Comparison of ENCODE assay signal across 18 mouse cellular contexts in the genomic region with DNA sequence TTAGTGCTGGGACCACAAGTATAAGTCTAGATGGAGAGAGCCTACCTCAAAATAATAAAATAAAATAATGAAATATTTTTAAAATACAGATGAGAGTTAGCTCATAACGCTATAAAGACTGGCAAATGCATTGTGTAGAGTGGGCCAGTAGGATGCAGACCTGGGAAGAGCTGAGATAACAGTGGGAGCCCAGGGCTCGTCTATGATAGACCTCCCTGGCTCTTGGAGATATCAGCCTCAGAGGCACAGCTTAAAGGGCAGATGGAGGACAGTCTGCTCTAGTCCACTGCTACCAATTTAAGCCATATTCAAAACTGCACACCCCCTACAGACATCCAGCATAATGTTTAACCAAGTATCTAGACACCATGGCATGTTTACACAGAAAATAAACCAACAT. TPM values are rescaled to one million over a fixed set of nuclear protein-coding genes. Genes with fewer than 3 reads are reported as not detected.
DNase-seq lines count a peak whose midpoint lies in the region; ATAC-seq and TF ChIP-seq lines count a peak whose summit lies in the region.
"Had no signal": no experiment of that assay in that cellular context is flagged by ENCODE, and none has a peak within 500 bp of the region (broad histone marks: within the 10 kb centered on the region; RNA-seq: fewer than 3 reads in every experiment).

No protein-coding gene starts in this region.

- TF ChIP-seq POLR2A in MEL (IDR thresholded peaks at IDR 0.05; ENCODE audit: control insufficient read depth in 1 of 2, insufficient read depth in 1 of 2, low read depth in 1 of 2, low read length in 2 of 2, poor library complexity in 1 of 2) = no peak

- H3K79me2 ChIP-seq in MEL (ENCODE audit: control insufficient read depth, insufficient read depth, low read length, poor library complexity) = no peaks in the 10 kb centered on the region

- DNase-seq in liver, embryonic 11.5 days (ENCODE audit: low spot score) = no peak
- DNase-seq in liver (no peak), MEL (ENCODE audit: low read depth, low spot score) (peak; percentile 48)
- DNase-seq in liver, embryonic 13.5 days = no peak
- DNase-seq in left cerebral cortex, adult 11 months (ENCODE audit: low spot score) = no peak
- DNase-seq: adrenal gland, adult 8-10 months; adrenal gland, postnatal 36 days; cerebellum, adult 2 months; cerebellum, postnatal 10 days; gastrocnemius, postnatal 36 days; heart, postnatal 10 days; heart, postnatal 4 days had no signal

- H3K27ac ChIP-seq in liver, embryonic 11.5 days (ENCODE audit: low read depth, low read length) = no peak overlapping the region
- H3K27ac ChIP-seq in MEL (ENCODE audit: control insufficient read depth, low read depth, low read length) = no peak overlapping the region
- H3K27ac ChIP-seq in liver, embryonic 13.5 days = no peak overlapping the region
- no peak overlapping the region for H3K27ac ChIP-seq in heart, embryonic 12.5 days (ENCODE audit: poor library complexity, severe bottlenecking)
- H3K27ac ChIP-seq: embryonic facial prominence, embryonic 10.5 days; hindbrain, embryonic 12.5 days had no signal

- peaks cover 13% of the 10 kb centered on the region for H3K4me1 ChIP-seq in liver, embryonic 11.5 days (replicated peaks; ENCODE audit: control insufficient read depth, insufficient read depth, low read length)
- H3K4me1 ChIP-seq in MEL (ENCODE audit: control insufficient read depth in 1 of 2, insufficient read depth in 2 of 2, low read length in 2 of 2) = peaks cover 6 to 22% of the 10 kb centered on the region in 2 experiments
- peaks cover 28% of the 10 kb centered on the region for H3K4me1 ChIP-seq in liver, embryonic 13.5 days (replicated peaks)
- H3K4me1 ChIP-seq in heart, embryonic 12.5 days (replicated peaks) = peaks cover 9% of the 10 kb centered on the region
- H3K4me1 ChIP-seq: hindbrain, embryonic 12.5 days had no signal

- TF ChIP-seq RAD21 in MEL (IDR thresholded peaks at IDR 0.05; ENCODE audit: low read depth, low read length) = no peak

- peak; percentile 33 to 68; a peak in 3 of 4 replicates for TF ChIP-seq EP300 in MEL (IDR thresholded peaks at IDR 0.05; ENCODE audit: low read depth in 1 of 2, low read length in 2 of 2)

- no peaks in the 10 kb centered on the region for H3K9me3 ChIP-seq in liver, embryonic 11.5 days (ENCODE audit: control insufficient read depth, low read length)
- H3K9me3 ChIP-seq in MEL (replicated peaks; ENCODE audit: insufficient read depth, low read length) = no peaks in the 10 kb centered on the region
- no peaks in the 10 kb centered on the region for H3K9me3 ChIP-seq in liver, embryonic 13.5 days (replicated peaks)
- H3K9me3 ChIP-seq in heart, embryonic 12.5 days (replicated peaks) = no peaks in the 10 kb centered on the region
- H3K9me3 ChIP-seq: embryonic facial prominence, embryonic 10.5 days; hindbrain, embryonic 12.5 days had no signal

- 40% methylated on average over 2 of the region's 2 CpGs for WGBS in liver, embryonic 11.5 days
- WGBS in liver, embryonic 13.5 days (ENCODE audit: insufficient replicate concordance) = 17% methylated on average over 2 of the region's 2 CpGs
- 40% methylated on average over 2 of the region's 2 CpGs for WGBS in heart, embryonic 12.5 days

- TF ChIP-seq CTCF in MEL (IDR thresholded peaks at IDR 0.05 in 2 of 3, conservative IDR thresholded peaks at IDR 0.05 in 1 of 3; ENCODE audit: control insufficient read depth in 1 of 3, insufficient read depth in 1 of 3, low read depth in 2 of 3, low read length in 3 of 3, poor library complexity in 1 of 3, severe bottlenecking in 1 of 3) = no peak

- no peak overlapping the region for H3K9ac ChIP-seq in liver, embryonic 11.5 days (ENCODE audit: low read depth, low read length)
- no peak overlapping the region for H3K9ac ChIP-seq in MEL (ENCODE audit: control insufficient read depth, low read depth, low read length, poor library complexity, severe bottlenecking)
- H3K9ac ChIP-seq in liver, embryonic 13.5 days = no peak overlapping the region
- no peak overlapping the region for H3K9ac ChIP-seq in heart, embryonic 12.5 days
- H3K9ac ChIP-seq: hindbrain, embryonic 12.5 days had no signal

- no peaks in the 10 kb centered on the region for H3K36me3 ChIP-seq in liver, embryonic 11.5 days (ENCODE audit: control insufficient read depth, insufficient read depth, low read length)
- peaks cover 0 to 16% of the 10 kb centered on the region in 2 experiments; a peak in 2 of 4 replicates for H3K36me3 ChIP-seq in MEL (ENCODE audit: control insufficient read depth in 1 of 2, insufficient read depth in 2 of 2, low read length in 2 of 2)
- no peaks in the 10 kb centered on the region for H3K36me3 ChIP-seq in liver, embryonic 13.5 days
- no peaks in the 10 kb centered on the region for H3K36me3 ChIP-seq in heart, embryonic 12.5 days
- H3K36me3 ChIP-seq: embryonic facial prominence, embryonic 10.5 days; hindbrain, embryonic 12.5 days had no signal

- peak; percentile 72 for ATAC-seq in liver, embryonic 11.5 days (replicated peaks; ENCODE audit: low FRiP score)
- ATAC-seq in liver, embryonic 13.5 days (ENCODE audit: low read depth) = peak; percentile 84
- peak; percentile 47 for ATAC-seq in megakaryocyte progenitor cell, adult 5-6 weeks (replicated peaks; ENCODE audit: poor library complexity)
- ATAC-seq in heart, embryonic 12.5 days (ENCODE audit: insufficient number of reproducible peaks, low FRiP score) = no peak
- ATAC-seq: forebrain, embryonic 14.5 days had no signal

- no peak overlapping the region for H3K4me2 ChIP-seq in liver, embryonic 11.5 days
- no peak overlapping the region for H3K4me2 ChIP-seq in liver, embryonic 13.5 days
- H3K4me2 ChIP-seq in heart, embryonic 12.5 days = no peak overlapping the region
- H3K4me2 ChIP-seq: hindbrain, embryonic 12.5 days had no signal

- no peak overlapping the region for H3K4me3 ChIP-seq in liver, embryonic 11.5 days (ENCODE audit: low read depth, low read length)
- no peak overlapping the region for H3K4me3 ChIP-seq in MEL (ENCODE audit: control insufficient read depth in 1 of 2, insufficient read depth in 1 of 2, low read depth in 2 of 2, low read length in 2 of 2)
- no peak overlapping the region for H3K4me3 ChIP-seq in liver, embryonic 13.5 days (replicated peaks)
- H3K4me3 ChIP-seq in heart, embryonic 12.5 days = no peak overlapping the region
- H3K4me3 ChIP-seq: embryonic facial prominence, embryonic 10.5 days; hindbrain, embryonic 12.5 days had no signal

- H3K27me3 ChIP-seq in liver, embryonic 11.5 days (replicated peaks; ENCODE audit: control insufficient read depth, insufficient read depth, low read length) = no peaks in the 10 kb centered on the region
- H3K27me3 ChIP-seq in MEL (ENCODE audit: control insufficient read depth in 1 of 2, insufficient read depth in 2 of 2, low read length in 2 of 2) = no peaks in the 10 kb centered on the region
- H3K27me3 ChIP-seq in liver, embryonic 13.5 days = no peaks in the 10 kb centered on the region
- no peaks in the 10 kb centered on the region for H3K27me3 ChIP-seq in heart, embryonic 12.5 days (replicated peaks)
- H3K27me3 ChIP-seq: CH12.LX; hindbrain, embryonic 12.5 days had no signal

TF ChIP-seq in MEL, 35 proteins besides CTCF, POLR2A, EP300 and RAD21:
- TF ChIP-seq NELFE (IDR thresholded peaks at IDR 0.05; ENCODE audit: low read depth, low read length) (no peak), BHLHE40 (IDR thresholded peaks at IDR 0.05; ENCODE audit: borderline replicate concordance, low read depth, low read length) (no peak), HCFC1 (IDR thresholded peaks at IDR 0.05; ENCODE audit: low read depth, low read length) (no peak), ZNF384 (IDR thresholded peaks at IDR 0.05; ENCODE audit: low read depth, low read length) (no peak), MAFK (IDR thresholded peaks at IDR 0.05; ENCODE audit: borderline replicate concordance, low read depth, low read length) (no peak), KAT2A (conservative IDR thresholded peaks at IDR 0.05; ENCODE audit: low read depth, low read length) (no peak), GABPA (IDR thresholded peaks at IDR 0.05; ENCODE audit: low read depth, low read length) (no peak), MXI1 (IDR thresholded peaks at IDR 0.05; ENCODE audit: low read depth, low read length) (no peak), TAL1 (IDR thresholded peaks at IDR 0.05; ENCODE audit: low read length) (peak; percentile 33; the same call in 1 of the 2 replicates), CHD2 (IDR thresholded peaks at IDR 0.05; ENCODE audit: low read length) (no peak), MYC (IDR thresholded peaks at IDR 0.05; ENCODE audit: low read depth, low read length) (no peak), GATA1 (IDR thresholded peaks at IDR 0.05; ENCODE audit: low read depth, low read length) (peak; percentile 55), TCF12 (IDR thresholded peaks at IDR 0.05; ENCODE audit: low read depth, low read length) (peak; percentile 52), SMC3 (IDR thresholded peaks at IDR 0.05; ENCODE audit: low read depth, low read length) (no peak)

RNA-seq across cellular contexts. Expression of a gene that starts 56.6 kb away (rescaled TPM):
- polyA plus RNA-seq in liver, embryonic 11.5 days (2014; fragmentation: Nextera tagmentation; extraction: Ambion mirVana) = 65.4 and 76.9 TPM in 2 replicates
- total RNA-seq in MEL (2012; rRNA removed) = 17.8 and 18.0 TPM in 2 replicates
- polyA plus RNA-seq in MEL (2012; ENCODE audit: insufficient read depth in 1 of 2, insufficient read length in 2 of 2, low read depth in 1 of 2, low replicate concordance in 2 of 2, missing spikeins in 1 of 2) = 10 to 100 TPM in 1 of 2 experiments, not detected in 1; 72.6 TPM
- 40.4 and 46.6 TPM in 2 replicates for polyA plus RNA-seq in liver, embryonic 13.5 days (2015; fragmentation: Nextera tagmentation; extraction: Ambion mirVana)
- total RNA-seq in megakaryocyte progenitor cell, adult 5-6 weeks (2015) = 98.8 and 118 TPM in 2 replicates
- 82.2 and 87.6 TPM in 2 replicates for total RNA-seq in megakaryocyte progenitor cell, adult 5-6 weeks (2017)
- 51.6 and 59.1 TPM in 2 replicates for polyA plus RNA-seq in heart, embryonic 12.5 days (2016; fragmentation: Nextera tagmentation; extraction: Ambion mirVana)
